Mouse (Mus musculus) forebrain, embryonic 13.5 days (tissue): ENCODE measurements at regions not wholly inside any gene's neighbourhood (a gene's known extent, or its start where the extent isn't known, plus 50 kb on each side); places are given as distances from the start of the nearest gene placed in this dataset.

Experiments
- ATAC-seq: fragments of 200-750 bp; cut with Nextera tagmentation; 2 replicates; pipeline ENCODE4 v1.8.0; 2017
- H3K27ac ChIP-seq: fragments of 300-500 bp; sonication (generic); 2 replicates; pipeline ENCODE4 v1.5.1; 2015; ENCODE audit warnings: inconsistent platforms, mild to moderate bottlenecking, moderate library complexity
- H3K27me3 ChIP-seq: fragments of 300-500 bp; sonication (generic); 2 replicates; pipeline ENCODE4 v1.6.1; 2015; ENCODE audit warnings: mild to moderate bottlenecking, inconsistent platforms
- H3K36me3 ChIP-seq: fragments of 300-500 bp; sonication (generic); 2 replicates; pipeline ENCODE4 v1.6.1; 2015; ENCODE audit warnings: mild to moderate bottlenecking, inconsistent platforms; ENCODE audit not compliant: poor library complexity, severe bottlenecking
- H3K4me1 ChIP-seq: fragments of 300-500 bp; sonication (generic); 2 replicates; pipeline ENCODE4 v1.6.1; 2015; ENCODE audit warnings: inconsistent platforms
- H3K4me2 ChIP-seq: fragments of 300-500 bp; sonication (generic); 2 replicates; pipeline ENCODE4 v1.6.1; 2015; ENCODE audit warnings: inconsistent platforms, mild to moderate bottlenecking, moderate library complexity
- H3K4me3 ChIP-seq: fragments of 300-500 bp; sonication (generic); 2 replicates; pipeline ENCODE4 v1.5.1; 2015; ENCODE audit warnings: mild to moderate bottlenecking, inconsistent platforms
- H3K9ac ChIP-seq: fragments of 300-500 bp; sonication (generic); 2 replicates; pipeline ENCODE4 v1.6.1; 2015; ENCODE audit warnings: mild to moderate bottlenecking, inconsistent platforms
- H3K9me3 ChIP-seq: fragments of 300-500 bp; sonication (generic); replicated peaks from 2 replicates; pipeline ENCODE4 v1.6.1; 2016; ENCODE audit warnings: inconsistent platforms
- WGBS: fragments of 180-500 bp; shearing (Covaris S2); methylation state at CpG from one replicate; pipeline ENCODE4 v1.1.7; 2015; 5-methylcytosine and 5-hydroxymethylcytosine counted together

GRCm38 (mm10) chr13:70343911-70344310 lies 293.5 kb downstream of the Ice1 start:
- no peak for ATAC-seq
- WGBS = 48% methylated on average over 2 of the region's 2 CpGs
- H3K4me1 ChIP-seq = peaks cover 12% of the 10 kb centered on the region
- no peak overlapping the region for H3K9ac ChIP-seq
- H3K27me3 ChIP-seq = no peaks in the 10 kb centered on the region
- no peak overlapping the region for H3K4me3 ChIP-seq
- no peak overlapping the region for H3K4me2 ChIP-seq
- no peaks in the 10 kb centered on the region for H3K36me3 ChIP-seq
- no peaks in the 10 kb centered on the region for H3K9me3 ChIP-seq
- no peak overlapping the region for H3K27ac ChIP-seq

GRCm38 (mm10) chr13:70344311-70344710 lies 293.1 kb downstream of the Ice1 start:
- ATAC-seq = no peak
- 56% methylated on average over 5 of the region's 5 CpGs for WGBS

GRCm38 (mm10) chr13:70348456-70348855 lies 289.0 kb downstream of the Ice1 start:
- no peak for ATAC-seq

More at GRCm38 (mm10) chr13:70344311-70344710, 293.1 kb downstream of the Ice1 start:
- H3K27me3 ChIP-seq = no peaks in the 10 kb centered on the region
- peaks cover 12% of the 10 kb centered on the region for H3K4me1 ChIP-seq
- no peak overlapping the region for H3K4me2 ChIP-seq
- H3K9ac ChIP-seq = no peak overlapping the region
- no peaks in the 10 kb centered on the region for H3K36me3 ChIP-seq
- H3K9me3 ChIP-seq = no peaks in the 10 kb centered on the region
- no peak overlapping the region for H3K4me3 ChIP-seq
- no peak overlapping the region for H3K27ac ChIP-seq

GRCm38 (mm10) chr13:70348965-70349364 lies 288.5 kb downstream of the Ice1 start:
- H3K9me3 ChIP-seq = no peaks in the 10 kb centered on the region
- no peaks in the 10 kb centered on the region for H3K27me3 ChIP-seq
- H3K36me3 ChIP-seq = no peaks in the 10 kb centered on the region
- H3K4me1 ChIP-seq = no peaks in the 10 kb centered on the region; the same call in 1 of the 2 replicates
- H3K4me2 ChIP-seq = no peak overlapping the region
- H3K4me3 ChIP-seq = no peak overlapping the region
- H3K9ac ChIP-seq = no peak overlapping the region
- no peak overlapping the region for H3K27ac ChIP-seq
- WGBS = 62% methylated on average over 2 of the region's 2 CpGs
- ATAC-seq = no peak

More at GRCm38 (mm10) chr13:70348456-70348855, 289.0 kb downstream of the Ice1 start:
- Histone ChIP-seq H3K27ac (no peak overlapping the region), H3K4me1 (no peaks in the 10 kb centered on the region; the same call in 1 of the 2 replicates), H3K9me3 (no peaks in the 10 kb centered on the region), H3K4me2 (no peak overlapping the region), H3K27me3 (no peaks in the 10 kb centered on the region), H3K9ac (no peak overlapping the region), H3K4me3 (no peak overlapping the region), H3K36me3 (no peaks in the 10 kb centered on the region)
- WGBS = 93% methylated on average over 4 of the region's 4 CpGs

GRCm38 (mm10) chr13:70369647-70370046 lies 267.8 kb downstream of the Ice1 start:
- no peak overlapping the region for H3K4me2 ChIP-seq
- H3K36me3 ChIP-seq = no peaks in the 10 kb centered on the region
- no peak overlapping the region for H3K27ac ChIP-seq
- no peak overlapping the region for H3K4me3 ChIP-seq
- ATAC-seq = no peak
- H3K9ac ChIP-seq = no peak overlapping the region
- no peaks in the 10 kb centered on the region for H3K4me1 ChIP-seq
- no peaks in the 10 kb centered on the region for H3K27me3 ChIP-seq
- H3K9me3 ChIP-seq = no peaks in the 10 kb centered on the region
- 94% methylated on average over 2 of the region's 2 CpGs for WGBS

GRCm38 (mm10) chr13:70380772-70381171 lies 256.7 kb downstream of the Ice1 start:
- Histone ChIP-seq H3K9me3 (no peaks in the 10 kb centered on the region), H3K4me3 (no peak overlapping the region), H3K36me3 (no peaks in the 10 kb centered on the region), H3K9ac (no peak overlapping the region), H3K27me3 (no peaks in the 10 kb centered on the region), H3K27ac (no peak overlapping the region), H3K4me1 (no peaks in the 10 kb centered on the region), H3K4me2 (no peak overlapping the region)
- 72% methylated on average over 6 of the region's 6 CpGs for WGBS
- no peak for ATAC-seq

GRCm38 (mm10) chr13:70385292-70385691 lies 252.1 kb downstream of the Ice1 start:
- no peak overlapping the region for H3K4me2 ChIP-seq
- no peaks in the 10 kb centered on the region for H3K36me3 ChIP-seq
- H3K27me3 ChIP-seq = no peaks in the 10 kb centered on the region
- H3K27ac ChIP-seq = no peak overlapping the region
- H3K9ac ChIP-seq = no peak overlapping the region
- 49% methylated on average over 8 of the region's 8 CpGs for WGBS
- no peak for ATAC-seq
- no peak overlapping the region for H3K4me3 ChIP-seq
- no peaks in the 10 kb centered on the region for H3K9me3 ChIP-seq
- no peaks in the 10 kb centered on the region for H3K4me1 ChIP-seq

GRCm38 (mm10) chr13:70412788-70413187 lies 224.6 kb downstream of the Ice1 start:
- H3K4me1 ChIP-seq = peaks cover 11% of the 10 kb centered on the region
- H3K4me2 ChIP-seq = no peak overlapping the region
- no peaks in the 10 kb centered on the region for H3K9me3 ChIP-seq
- no peaks in the 10 kb centered on the region for H3K27me3 ChIP-seq
- WGBS = 8% methylated on average over 1 of the region's 1 CpGs
- no peak overlapping the region for H3K4me3 ChIP-seq
- H3K36me3 ChIP-seq = no peaks in the 10 kb centered on the region
- ATAC-seq = no peak
- H3K27ac ChIP-seq = no peak overlapping the region
- no peak overlapping the region for H3K9ac ChIP-seq

GRCm38 (mm10) chr13:70418156-70418555 lies 219.3 kb downstream of the Ice1 start:
- no peaks in the 10 kb centered on the region for H3K36me3 ChIP-seq

GRCm38 (mm10) chr13:70439419-70439818 lies 198.0 kb downstream of the Ice1 start:
- Histone ChIP-seq H3K27me3 (no peaks in the 10 kb centered on the region), H3K36me3 (no peaks in the 10 kb centered on the region), H3K9me3 (no peaks in the 10 kb centered on the region), H3K27ac (no peak overlapping the region), H3K9ac (no peak overlapping the region), H3K4me1 (no peaks in the 10 kb centered on the region), H3K4me2 (no peak overlapping the region), H3K4me3 (no peak overlapping the region)
- ATAC-seq = no peak
- 58% methylated on average over 1 of the region's 1 CpGs for WGBS

More at GRCm38 (mm10) chr13:70418156-70418555, 219.3 kb downstream of the Ice1 start:
- no peak for ATAC-seq
- WGBS = 93% methylated on average over 2 of the region's 2 CpGs
- no peaks in the 10 kb centered on the region for H3K27me3 ChIP-seq
- H3K27ac ChIP-seq = no peak overlapping the region
- no peak overlapping the region for H3K9ac ChIP-seq
- H3K4me1 ChIP-seq = peaks cover 5% of the 10 kb centered on the region
- H3K4me3 ChIP-seq = no peak overlapping the region
- H3K9me3 ChIP-seq = no peaks in the 10 kb centered on the region
- H3K4me2 ChIP-seq = no peak overlapping the region

- Histone ChIP-seq H3K9ac (no peak overlapping the region), H3K27ac (no peak overlapping the region), H3K9me3 (no peaks in the 10 kb centered on the region), H3K27me3 (no peaks in the 10 kb centered on the region), H3K4me2 (no peak overlapping the region), H3K36me3 (no peaks in the 10 kb centered on the region), H3K4me1 (no peaks in the 10 kb centered on the region), H3K4me3 (no peak overlapping the region)
- 93% methylated on average over 4 of the region's 4 CpGs for WGBS
- ATAC-seq = no peak
Observed at GRCm38 (mm10) chr13:70446940-70447339, 190.5 kb downstream of the Ice1 start.

GRCm38 (mm10) chr13:70454592-70455390 lies 182.6 kb downstream of the Ice1 start:
- H3K4me3 ChIP-seq = no peak overlapping the region
- H3K9ac ChIP-seq = no peak overlapping the region
- no peaks in the 10 kb centered on the region for H3K4me1 ChIP-seq
- H3K4me2 ChIP-seq = no peak overlapping the region
- H3K27ac ChIP-seq = no peak overlapping the region
- no peaks in the 10 kb centered on the region for H3K27me3 ChIP-seq
- H3K9me3 ChIP-seq = no peaks in the 10 kb centered on the region
- 80% methylated on average over 4 of the region's 4 CpGs for WGBS
- H3K36me3 ChIP-seq = no peaks in the 10 kb centered on the region
- ATAC-seq = no peak

- no peaks in the 10 kb centered on the region for H3K4me1 ChIP-seq
- H3K27me3 ChIP-seq = no peaks in the 10 kb centered on the region
- WGBS = 81% methylated on average over 3 of the region's 3 CpGs
- no peak overlapping the region for H3K27ac ChIP-seq
- no peak overlapping the region for H3K9ac ChIP-seq
- H3K4me2 ChIP-seq = no peak overlapping the region
- H3K9me3 ChIP-seq = no peaks in the 10 kb centered on the region
- H3K36me3 ChIP-seq = no peaks in the 10 kb centered on the region
- no peak for ATAC-seq
- H3K4me3 ChIP-seq = no peak overlapping the region
Observed at GRCm38 (mm10) chr13:70458406-70458805, 179.0 kb downstream of the Ice1 start.
